Mouse (Mus musculus): ENCODE results near the gene Myzap.

DNA sequence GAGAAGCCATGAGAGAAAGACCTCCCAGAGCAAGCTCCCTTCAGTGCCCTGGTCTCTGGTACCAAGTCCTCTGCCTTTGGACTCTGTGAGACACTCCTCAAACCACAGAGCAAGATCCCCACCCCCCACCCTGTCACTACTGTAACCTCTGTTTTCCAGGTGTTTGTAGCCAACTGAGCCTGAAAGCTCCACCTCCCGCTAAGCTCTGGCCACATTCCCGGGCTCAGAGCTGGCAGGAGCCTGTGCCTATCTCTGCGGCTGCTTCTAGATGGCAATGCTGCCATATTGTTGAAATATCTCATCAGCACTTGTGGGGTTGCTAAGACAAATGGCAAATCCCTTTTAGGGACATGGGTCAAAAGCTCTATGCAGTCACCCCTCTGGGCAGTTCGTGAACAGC, 19.7 kb upstream of the Myzap start:
- no peak for TF ChIP-seq POLR2A (IDR thresholded peaks at IDR 0.05; ENCODE audit: insufficient read depth, low read length)
- no peak for TF ChIP-seq CTCF (IDR thresholded peaks at IDR 0.05; ENCODE audit: low read depth, low read length)
- TF ChIP-seq EP300 (IDR thresholded peaks at IDR 0.05; ENCODE audit: insufficient read depth, low read depth, low read length), result no peak
